Mouse (Mus musculus): ENCODE data around the gene Slc17a7. TPM values are rescaled to one million over a fixed set of nuclear protein-coding genes. Genes with fewer than 3 reads are reported as not detected.

Gene Slc17a7
- polyA plus RNA-seq (2012; rRNA removed): 397 and 476 TPM in 2 replicates

DNA sequence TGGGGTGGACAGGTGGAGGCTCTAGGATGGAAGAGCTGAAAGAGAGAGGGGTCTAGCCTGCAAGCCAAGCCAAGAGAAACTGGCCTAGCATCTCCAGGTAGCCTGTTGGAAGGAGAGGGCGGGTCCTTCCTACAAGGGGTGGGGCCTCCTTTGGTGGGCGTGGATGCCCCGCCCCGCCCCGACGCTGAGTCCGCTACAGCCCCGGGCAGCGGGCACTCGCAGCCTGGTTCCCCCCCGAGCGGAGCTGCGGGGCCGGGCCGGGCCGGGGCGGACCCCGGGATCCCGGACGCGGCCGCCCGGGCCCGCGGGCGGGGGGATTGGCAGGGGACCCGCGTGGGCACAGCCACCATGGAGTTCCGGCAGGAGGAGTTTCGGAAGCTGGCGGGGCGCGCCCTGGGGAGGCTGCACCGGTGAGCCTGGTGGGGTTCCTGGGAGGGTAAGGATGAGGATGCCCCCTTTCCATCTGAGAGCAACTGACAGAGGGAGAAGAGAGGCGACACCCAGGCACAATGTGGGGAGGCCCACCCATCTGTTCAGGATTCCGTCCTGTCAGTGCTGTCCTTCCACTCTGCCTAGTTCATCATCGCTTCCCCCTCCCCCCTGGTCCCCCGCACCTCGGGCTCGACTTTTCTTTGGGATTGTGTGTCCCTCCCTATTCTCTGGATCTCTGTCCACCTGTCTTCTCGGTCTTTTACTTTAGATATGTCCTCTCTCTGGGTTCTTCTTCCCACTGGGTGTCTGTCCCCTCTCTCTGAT is at the start of gene Slc17a7:
Gene Slc17a7, plus strand, starts transcription at position 215 of the 756 bp plus-strand sequence.
- H3K27ac ChIP-seq (ENCODE audit: insufficient read depth, low read length): peak within 1 kb of the TSS; percentile 91
- H3K4me1 ChIP-seq (ENCODE audit: control insufficient read depth, insufficient read depth, low read length): peaks cover 10% of the 10 kb centered on the region; the same call in 1 of the 2 replicates
- peak within 1 kb of the TSS; percentile 79 for H3K4me3 ChIP-seq (replicated peaks; ENCODE audit: insufficient read depth, low read depth, low read length)
- WGBS: 3% methylated on average over 40 of the region's 41 CpGs
- no peaks in the 10 kb centered on the region for H3K27me3 ChIP-seq (ENCODE audit: control insufficient read depth, insufficient read depth, low read length)
- TF ChIP-seq CTCF (IDR thresholded peaks at IDR 0.05; ENCODE audit: borderline replicate concordance, insufficient read depth, low read depth, low read length) (no peak), POLR2A (IDR thresholded peaks at IDR 0.05; ENCODE audit: borderline replicate concordance, insufficient read depth, low read length) (peak; percentile 65)
- DNase-seq: peak; percentile 86 to 89

DNA sequence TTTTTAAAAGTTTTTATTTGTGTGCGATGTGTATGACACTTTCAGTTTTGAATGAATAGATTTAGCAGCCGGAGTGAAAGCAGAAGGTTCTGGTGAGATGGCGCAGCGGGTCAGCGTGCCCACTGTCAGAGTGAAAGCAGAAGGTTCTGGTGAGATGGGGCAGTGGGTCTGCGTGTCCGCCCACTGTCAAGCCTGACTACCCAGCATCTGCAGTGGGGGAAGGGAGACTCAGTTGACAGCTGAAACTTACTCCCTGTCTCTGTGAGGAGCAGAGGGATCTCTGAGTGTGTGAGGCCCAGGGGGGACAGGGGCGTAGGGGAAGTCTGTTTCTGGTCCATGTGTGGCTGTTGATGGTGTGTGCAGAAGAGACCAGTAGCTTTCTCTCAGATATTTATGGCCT is 46.2 kb upstream of the Slc17a7 start:
- Histone ChIP-seq H3K4me3 (replicated peaks; ENCODE audit: insufficient read depth, low read depth, low read length) (no peak overlapping the region), H3K27ac (ENCODE audit: insufficient read depth, low read length) (no peak overlapping the region), H3K4me1 (ENCODE audit: control insufficient read depth, insufficient read depth, low read length) (peaks cover 2% of the 10 kb centered on the region; the same call in 1 of the 2 replicates), H3K27me3 (ENCODE audit: control insufficient read depth, insufficient read depth, low read length) (no peaks in the 10 kb centered on the region)
- DNase-seq: no peak
- TF ChIP-seq POLR2A (IDR thresholded peaks at IDR 0.05; ENCODE audit: borderline replicate concordance, insufficient read depth, low read length) (no peak), CTCF (IDR thresholded peaks at IDR 0.05; ENCODE audit: borderline replicate concordance, insufficient read depth, low read depth, low read length) (no peak)
- 72% methylated on average over 8 of the region's 8 CpGs for WGBS

DNA sequence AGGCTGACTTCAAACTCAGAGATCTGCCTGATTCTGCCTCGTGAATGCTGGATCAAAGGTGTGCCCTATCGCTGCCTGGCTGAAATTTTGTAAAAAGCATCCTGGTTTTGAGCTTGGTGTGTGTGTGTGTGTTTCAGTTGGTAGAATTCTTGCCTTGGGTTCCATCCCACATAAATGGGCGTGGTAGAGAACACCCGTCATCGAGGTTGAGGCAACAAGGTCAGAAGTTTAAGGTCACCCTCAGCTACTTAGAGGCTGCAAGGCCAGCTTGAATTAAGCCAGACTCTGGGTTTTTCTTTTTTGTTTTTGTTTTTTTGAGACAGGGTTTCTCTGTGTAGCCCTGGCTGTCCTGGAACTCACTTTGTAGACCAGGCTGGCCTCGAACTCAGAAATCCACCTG is 45.4 kb upstream of the Slc17a7 start:
- DNase-seq: no peak
- Histone ChIP-seq H3K27me3 (ENCODE audit: control insufficient read depth, insufficient read depth, low read length) (no peaks in the 10 kb centered on the region), H3K27ac (ENCODE audit: insufficient read depth, low read length) (no peak overlapping the region), H3K4me1 (ENCODE audit: control insufficient read depth, insufficient read depth, low read length) (peaks cover 5% of the 10 kb centered on the region; the same call in 1 of the 2 replicates), H3K4me3 (replicated peaks; ENCODE audit: insufficient read depth, low read depth, low read length) (no peak overlapping the region)
- 90% methylated on average over 6 of the region's 6 CpGs for whole genome bisulfite sequencing
- TF ChIP-seq POLR2A (IDR thresholded peaks at IDR 0.05; ENCODE audit: borderline replicate concordance, insufficient read depth, low read length): no peak
- TF ChIP-seq CTCF (IDR thresholded peaks at IDR 0.05; ENCODE audit: borderline replicate concordance, insufficient read depth, low read depth, low read length): no peak

DNA sequence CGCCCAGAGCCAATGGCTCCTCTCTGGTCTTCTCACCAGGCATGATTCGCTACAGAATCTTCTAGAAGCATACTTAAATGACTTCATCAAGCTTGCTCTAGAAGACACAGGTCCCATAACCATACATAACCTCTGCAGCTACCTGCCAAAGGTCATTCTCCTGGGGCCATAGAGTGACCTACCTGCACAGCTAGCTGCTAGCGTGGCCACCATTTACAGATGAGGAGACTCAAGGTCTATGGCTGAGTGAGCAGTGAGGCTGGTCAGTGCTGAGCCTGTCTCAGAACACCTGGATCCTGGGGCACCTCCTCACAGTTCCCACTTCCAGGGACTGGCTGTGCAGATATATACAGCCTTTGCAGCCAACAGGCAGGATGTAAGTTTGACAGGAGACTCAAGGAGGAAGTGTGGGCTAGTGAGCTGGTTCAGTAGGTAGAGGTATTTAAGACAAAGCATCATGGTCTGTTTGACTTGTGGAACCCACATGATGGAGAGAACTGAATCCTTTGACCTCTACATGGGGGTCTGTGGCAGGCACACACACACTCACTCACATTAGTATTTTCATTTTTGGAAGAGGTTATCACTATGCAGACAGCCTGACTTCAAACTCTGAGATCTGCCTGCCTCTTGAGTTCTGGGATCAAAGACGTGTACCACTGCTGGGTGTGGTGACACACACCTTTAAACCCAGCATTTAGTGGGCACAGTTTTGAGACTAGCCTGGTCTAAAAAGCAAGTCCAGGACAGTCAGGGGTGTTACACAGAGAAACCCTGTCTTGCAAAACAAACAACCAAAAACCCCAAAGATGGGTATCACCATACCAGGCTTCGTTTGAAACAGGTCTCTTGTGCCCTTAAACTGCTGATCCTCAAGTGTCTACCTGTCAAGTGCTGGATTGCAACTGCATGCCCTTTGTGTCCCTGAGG is 43.7 kb upstream of the Slc17a7 start:
- peaks cover 5% of the 10 kb centered on the region; the same call in 1 of the 2 replicates for H3K4me1 ChIP-seq (ENCODE audit: control insufficient read depth, insufficient read depth, low read length)
- no peak for TF ChIP-seq POLR2A (IDR thresholded peaks at IDR 0.05; ENCODE audit: borderline replicate concordance, insufficient read depth, low read length)
- no peak overlapping the region for H3K4me3 ChIP-seq (replicated peaks; ENCODE audit: insufficient read depth, low read depth, low read length)
- H3K27ac ChIP-seq (ENCODE audit: insufficient read depth, low read length): no peak overlapping the region
- WGBS: 74% methylated on average over 5 of the region's 5 CpGs
- no peaks in the 10 kb centered on the region for H3K27me3 ChIP-seq (ENCODE audit: control insufficient read depth, insufficient read depth, low read length)
- DNase-seq: no peak

DNA sequence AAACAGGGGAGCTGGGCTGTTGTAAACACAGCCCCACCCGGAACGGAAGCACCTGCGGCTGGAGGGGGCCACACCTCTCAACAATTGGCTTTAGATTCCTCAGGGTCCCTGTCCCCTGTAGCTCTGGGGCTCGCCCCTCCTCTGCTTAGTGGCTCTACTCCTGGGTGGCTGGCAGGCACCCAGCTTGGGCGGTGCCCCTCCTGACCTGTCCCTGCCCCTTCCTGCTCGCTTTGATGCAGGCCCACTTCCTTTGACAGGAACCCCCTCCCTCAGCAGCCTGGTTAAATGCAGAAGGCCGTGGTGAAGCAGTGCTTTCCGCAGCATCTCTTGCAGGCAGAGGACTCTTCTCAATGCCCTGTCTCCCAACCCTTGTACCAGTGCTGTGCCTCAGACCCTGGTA is 42.3 kb upstream of the Slc17a7 start:
- H3K27me3 ChIP-seq (ENCODE audit: control insufficient read depth, insufficient read depth, low read length): no peaks in the 10 kb centered on the region
- H3K4me1 ChIP-seq (ENCODE audit: control insufficient read depth, insufficient read depth, low read length): peaks cover 5% of the 10 kb centered on the region; the same call in 1 of the 2 replicates
- no peak for DNase-seq
- no peak overlapping the region for H3K4me3 ChIP-seq (replicated peaks; ENCODE audit: insufficient read depth, low read depth, low read length)
- TF ChIP-seq POLR2A (IDR thresholded peaks at IDR 0.05; ENCODE audit: borderline replicate concordance, insufficient read depth, low read length): no peak
- TF ChIP-seq CTCF (IDR thresholded peaks at IDR 0.05; ENCODE audit: borderline replicate concordance, insufficient read depth, low read depth, low read length): no peak
- WGBS: 51% methylated on average over 8 of the region's 8 CpGs
- no peak overlapping the region for H3K27ac ChIP-seq (ENCODE audit: insufficient read depth, low read length)

GRCm38 (mm10) chr7:45121966-45122365 is 41.8 kb upstream of the Slc17a7 start:
- TF ChIP-seq POLR2A (IDR thresholded peaks at IDR 0.05; ENCODE audit: borderline replicate concordance, insufficient read depth, low read length): no peak
- no peak for TF ChIP-seq CTCF (IDR thresholded peaks at IDR 0.05; ENCODE audit: borderline replicate concordance, insufficient read depth, low read depth, low read length)
- H3K4me1 ChIP-seq (ENCODE audit: control insufficient read depth, insufficient read depth, low read length): peaks cover 5% of the 10 kb centered on the region; the same call in 1 of the 2 replicates
- no peaks in the 10 kb centered on the region for H3K27me3 ChIP-seq (ENCODE audit: control insufficient read depth, insufficient read depth, low read length)
- H3K27ac ChIP-seq (ENCODE audit: insufficient read depth, low read length): no peak overlapping the region
- no peak for DNase-seq
- H3K4me3 ChIP-seq (replicated peaks; ENCODE audit: insufficient read depth, low read depth, low read length): no peak overlapping the region

GRCm38 (mm10) chr7:45122561-45123185 is 41.1 kb upstream of the Slc17a7 start:
- H3K4me1 ChIP-seq (ENCODE audit: control insufficient read depth, insufficient read depth, low read length): peaks cover 7% of the 10 kb centered on the region; the same call in 1 of the 2 replicates
- H3K27ac ChIP-seq (ENCODE audit: insufficient read depth, low read length): no peak overlapping the region
- WGBS: 75% methylated on average over 15 of the region's 15 CpGs

More at GRCm38 (mm10) chr7:45122561-45123185, 41.1 kb upstream of the Slc17a7 start:
- no peaks in the 10 kb centered on the region for H3K27me3 ChIP-seq (ENCODE audit: control insufficient read depth, insufficient read depth, low read length)
- no peak for TF ChIP-seq POLR2A (IDR thresholded peaks at IDR 0.05; ENCODE audit: borderline replicate concordance, insufficient read depth, low read length)
- no peak for TF ChIP-seq CTCF (IDR thresholded peaks at IDR 0.05; ENCODE audit: borderline replicate concordance, insufficient read depth, low read depth, low read length)
- H3K4me3 ChIP-seq (replicated peaks; ENCODE audit: insufficient read depth, low read depth, low read length): peak overlapping the region; percentile 81
- no peak for DNase-seq
